Mouse (Mus musculus) small intestine, adult 2 months (tissue): ENCODE results near the gene Rnf185.

ENCODE experiments used
- CTCF ChIP-seq: fragments of 200-500 bp; IDR thresholded peaks from 2 replicates; pipeline ENCODE4 v1.5.1; 2012; ENCODE audit warnings: low read depth, mild to moderate bottlenecking, control low read depth, inconsistent platforms, low read length, moderate library complexity, mixed read lengths; ENCODE audit not compliant: insufficient replicate concordance, insufficient read length; ENCODE audit errors: extremely low read depth
- POLR2A ChIP-seq: fragments of 200-500 bp; IDR thresholded peaks from 2 replicates; pipeline ENCODE4 v1.6.1; 2012; ENCODE audit warnings: low read depth, mild to moderate bottlenecking, control low read depth, inconsistent platforms, low read length, moderate library complexity

DNA sequence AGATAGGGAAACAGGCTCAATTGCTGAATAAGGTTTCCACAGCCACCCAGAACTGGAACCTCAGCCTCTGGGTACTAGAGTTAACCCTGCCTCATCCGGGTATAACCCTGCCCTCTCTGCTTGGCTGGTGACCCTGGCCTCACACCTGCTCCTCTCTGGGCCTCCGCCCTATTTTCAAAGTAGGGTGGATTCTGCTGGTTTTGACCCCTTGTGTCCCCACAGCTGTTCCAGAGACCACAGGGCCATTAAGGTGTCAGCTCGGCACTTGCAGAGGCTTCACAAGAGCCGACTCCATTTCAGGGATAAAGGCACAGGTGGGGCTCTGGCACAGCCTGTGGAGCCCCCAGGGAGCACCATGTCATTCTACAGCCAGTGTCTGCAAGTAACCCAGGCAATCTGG lies 40.6 kb upstream of the Rnf185 start:
- TF ChIP-seq CTCF (no peak), POLR2A (no peak)
